Mouse (Mus musculus) CH12.LX (cell line): ENCODE results near the gene Ap2a2.

Experiments
- CTCF ChIP-seq, 2 experiments: IDR thresholded peaks in 1 of 2; conservative IDR thresholded peaks in 1 of 2; 2 replicates each; pipeline ENCODE4 v1.5.1; 2011 to 2012; ENCODE audit warnings: low read depth in 2 of 2, low read length in 2 of 2, improper control_type of control experiment in 1 of 2, inconsistent platforms in 1 of 2, mild to moderate bottlenecking in 1 of 2, moderate library complexity in 1 of 2
- E2F4 ChIP-seq: IDR thresholded peaks from 2 replicates; pipeline ENCODE4 v1.6.1; 2011; ENCODE audit warnings: low read depth, low read length, improper control_type of control experiment; ENCODE audit not compliant: insufficient replicate concordance
- ELF1 ChIP-seq: IDR thresholded peaks from 2 replicates; pipeline ENCODE4 v1.6.1; 2014; ENCODE audit warnings: low read depth, mild to moderate bottlenecking, inconsistent platforms, low read length, improper control_type of control experiment
- GABPA ChIP-seq: IDR thresholded peaks from 2 replicates; pipeline ENCODE4 v1.6.1; 2012; ENCODE audit warnings: low read depth, low read length, improper control_type of control experiment, inconsistent platforms; ENCODE audit not compliant: insufficient replicate concordance
- MAX ChIP-seq: IDR thresholded peaks from 2 replicates; pipeline ENCODE4 v1.6.1; 2011; ENCODE audit warnings: low read length, improper control_type of control experiment
- PAX5 ChIP-seq: IDR thresholded peaks from 2 replicates; pipeline ENCODE4 v1.6.1; 2012; ENCODE audit warnings: low read length, inconsistent platforms, mixed read lengths
- TBP ChIP-seq: conservative IDR thresholded peaks from 2 replicates; pipeline ENCODE4 v1.6.1; 2011; ENCODE audit warnings: low read depth, low read length, improper control_type of control experiment
- TCF12 ChIP-seq: IDR thresholded peaks from 2 replicates; pipeline ENCODE4 v1.6.1; 2014; ENCODE audit warnings: low read depth, mild to moderate bottlenecking, inconsistent platforms, low read length, improper control_type of control experiment
- USF1 ChIP-seq: IDR thresholded peaks from 2 replicates; pipeline ENCODE4 v1.6.1; 2014; ENCODE audit warnings: low read depth, mild to moderate bottlenecking, inconsistent platforms, low read length, improper control_type of control experiment
- ZC3H11A ChIP-seq: IDR thresholded peaks from 2 replicates; pipeline ENCODE4 v1.6.1; 2012; ENCODE audit warnings: low read depth, mild to moderate bottlenecking, inconsistent platforms, low read length, improper control_type of control experiment
- ZKSCAN1 ChIP-seq: IDR thresholded peaks from 2 replicates; pipeline ENCODE4 v1.6.1; 2012; ENCODE audit warnings: low read depth, inconsistent platforms, low read length, improper control_type of control experiment, borderline replicate concordance

DNA sequence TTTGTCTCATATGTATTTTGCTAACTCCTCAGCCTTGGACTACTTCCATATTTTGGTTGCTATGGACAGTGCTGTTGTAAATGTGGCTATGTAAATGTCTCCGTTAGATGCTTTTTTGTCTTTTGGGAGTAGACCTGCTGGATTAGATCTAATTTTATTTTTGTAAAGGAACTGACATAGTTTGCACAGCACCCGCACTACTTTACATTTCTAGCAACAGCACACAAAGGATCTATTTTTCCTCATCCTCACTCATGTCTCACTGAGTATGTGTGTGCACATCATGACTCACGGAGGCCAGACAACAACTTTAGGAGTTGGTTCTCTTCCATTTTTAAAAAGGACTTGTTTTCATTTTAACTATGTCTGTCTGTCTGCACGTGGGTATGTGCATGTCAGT, 45.7 kb downstream of the Ap2a2 start:
- TF ChIP-seq TCF12 (no peak), PAX5 (no peak), GABPA (no peak), MAX (no peak), ELF1 (no peak), CTCF (conservative IDR thresholded peaks at IDR 0.05 in 1 of 2, IDR thresholded peaks at IDR 0.05 in 1 of 2; ENCODE audit: low read depth in 2 of 2, low read length in 2 of 2) (no peak), E2F4 (no peak), USF1 (no peak), ZC3H11A (no peak), TBP (no peak), ZKSCAN1 (no peak)
